Mouse (Mus musculus) liver, embryonic 13.5 days (tissue): ENCODE measurements around the gene Slc35a1. TPM values are rescaled to one million over a fixed set of nuclear protein-coding genes. Genes with fewer than 3 reads are reported as not detected.

Experiments
- ATAC-seq: fragments of 200-750 bp; cut with Nextera tagmentation; 2 replicates; pipeline ENCODE4 v1.8.0; 2017; ENCODE audit warnings: low read depth, mild to moderate bottlenecking, moderate number of reproducible peaks, moderate library complexity
- DNase-seq: peaks from one replicate; pipeline ENCODE4 v3.0.0; 2022
- H3K27ac ChIP-seq: fragments of 300-500 bp; sonication (generic); 2 replicates; pipeline ENCODE4 v1.5.1; 2015; ENCODE audit warnings: moderate library complexity, mild to moderate bottlenecking, inconsistent platforms
- H3K27me3 ChIP-seq: fragments of 300-500 bp; sonication (generic); 2 replicates; pipeline ENCODE4 v1.6.1; 2015; ENCODE audit warnings: mild to moderate bottlenecking, inconsistent platforms
- H3K36me3 ChIP-seq: fragments of 300-500 bp; sonication (generic); 2 replicates; pipeline ENCODE4 v1.6.1; 2015; ENCODE audit warnings: mild to moderate bottlenecking, inconsistent platforms
- H3K4me1 ChIP-seq: fragments of 300-500 bp; sonication (generic); replicated peaks from 2 replicates; pipeline ENCODE4 v1.6.1; 2015; ENCODE audit warnings: inconsistent platforms
- H3K4me2 ChIP-seq: fragments of 300-500 bp; sonication (generic); 2 replicates; pipeline ENCODE4 v1.6.1; 2015; ENCODE audit warnings: inconsistent platforms, mild to moderate bottlenecking, moderate library complexity
- H3K4me3 ChIP-seq: fragments of 300-500 bp; sonication (generic); replicated peaks from 2 replicates; pipeline ENCODE4 v1.5.1; 2015; ENCODE audit warnings: mild to moderate bottlenecking, inconsistent platforms
- H3K9ac ChIP-seq: fragments of 300-500 bp; sonication (generic); 2 replicates; pipeline ENCODE4 v1.6.1; 2015; ENCODE audit warnings: mild to moderate bottlenecking, inconsistent platforms
- H3K9me3 ChIP-seq: fragments of 300-500 bp; sonication (generic); replicated peaks from 2 replicates; pipeline ENCODE4 v1.6.1; 2016; ENCODE audit warnings: inconsistent platforms
- WGBS: fragments of 180-500 bp; shearing (Covaris S2); methylation state at CpG from one replicate; pipeline ENCODE4 v1.1.7; 2015; ENCODE audit not compliant: insufficient replicate concordance; 5-methylcytosine and 5-hydroxymethylcytosine counted together
- polyA plus RNA-seq: library from polyadenylated mRNA; unstranded; fragments of >200 nt; fragmentation: Nextera tagmentation; extraction: Ambion mirVana; gene quantifications from 2 replicates; pipeline ENCODE4 v1.2.1, GENCODE M21; 2015

Slc35a1 gene
- polyA plus RNA-seq, 1 experiment from 2014 or later = 20.4 TPM

- H3K36me3 ChIP-seq = no peaks in the 10 kb centered on the region
- no peaks in the 10 kb centered on the region for H3K4me1 ChIP-seq
- no peak overlapping the region for H3K4me3 ChIP-seq
- 0 out of 2 replicates have a peak, but pooled peaks cover 3% of the 10 kb centered on the region for H3K9me3 ChIP-seq
- ATAC-seq = no peak
- no peak overlapping the region for H3K9ac ChIP-seq
- DNase-seq = no peak
- 55% methylated on average over 3 of the region's 3 CpGs for WGBS
- no peak overlapping the region for H3K4me2 ChIP-seq
- H3K27me3 ChIP-seq = no peaks in the 10 kb centered on the region
- H3K27ac ChIP-seq = no peak overlapping the region
Measured at GRCm38 (mm10) chr4:34707248-34707647, 20.0 kb upstream of the Slc35a1 start.

GRCm38 (mm10) chr4:34703029-34703428, 15.8 kb upstream of the Slc35a1 start:
- no peaks in the 10 kb centered on the region for H3K4me1 ChIP-seq
- H3K36me3 ChIP-seq = no peaks in the 10 kb centered on the region
- H3K4me2 ChIP-seq = no peak overlapping the region
- no peak overlapping the region for H3K27ac ChIP-seq
- no peaks in the 10 kb centered on the region for H3K27me3 ChIP-seq
- no peak overlapping the region for H3K9ac ChIP-seq
- H3K9me3 ChIP-seq = no peaks in the 10 kb centered on the region
- 59% methylated on average over 4 of the region's 4 CpGs for WGBS
- H3K4me3 ChIP-seq = no peak overlapping the region
- DNase-seq (no peak), ATAC-seq (no peak)

GRCm38 (mm10) chr4:34702231-34702630, 15.0 kb upstream of the Slc35a1 start:
- Histone ChIP-seq H3K9ac (no peak overlapping the region), H3K36me3 (no peaks in the 10 kb centered on the region), H3K27ac (no peak overlapping the region), H3K4me2 (no peak overlapping the region), H3K9me3 (no peaks in the 10 kb centered on the region), H3K27me3 (no peaks in the 10 kb centered on the region), H3K4me1 (no peaks in the 10 kb centered on the region), H3K4me3 (no peak overlapping the region)
- no peak for ATAC-seq
- no peak for DNase-seq
- WGBS = 85% methylated on average over 11 of the region's 11 CpGs

GRCm38 (mm10) chr4:34701528-34701927, 14.3 kb upstream of the Slc35a1 start:
- DNase-seq (peak; percentile 42), ATAC-seq (peak; percentile 43; the same call in 1 of the 2 replicates)
- Histone ChIP-seq H3K4me2 (no peak overlapping the region), H3K4me1 (no peaks in the 10 kb centered on the region), H3K9me3 (no peaks in the 10 kb centered on the region), H3K27ac (no peak overlapping the region), H3K36me3 (no peaks in the 10 kb centered on the region), H3K4me3 (no peak overlapping the region), H3K9ac (no peak overlapping the region), H3K27me3 (no peaks in the 10 kb centered on the region)
- WGBS = 43% methylated on average over 5 of the region's 5 CpGs

GRCm38 (mm10) chr4:34688021-34688420, 783 bp upstream of the Slc35a1 start:
- no peak overlapping the region for H3K27ac ChIP-seq
- H3K9ac ChIP-seq = no peak overlapping the region
- no peak overlapping the region for H3K4me3 ChIP-seq
- no peaks in the 10 kb centered on the region for H3K9me3 ChIP-seq
- DNase-seq (no peak), ATAC-seq (no peak)
- WGBS = 66% methylated on average over 3 of the region's 3 CpGs
- no peaks in the 10 kb centered on the region for H3K27me3 ChIP-seq
- H3K4me1 ChIP-seq = peaks cover 24% of the 10 kb centered on the region
- no peaks in the 10 kb centered on the region for H3K36me3 ChIP-seq
- H3K4me2 ChIP-seq = peak overlapping the region; percentile 32; the same call in 1 of the 2 replicates

- Histone ChIP-seq H3K4me2 (no peak overlapping the region), H3K4me1 (peaks cover 7% of the 10 kb centered on the region), H3K27me3 (no peaks in the 10 kb centered on the region), H3K36me3 (peaks cover 18% of the 10 kb centered on the region), H3K9me3 (no peaks in the 10 kb centered on the region), H3K9ac (no peak overlapping the region), H3K27ac (no peak overlapping the region), H3K4me3 (no peak overlapping the region)
- ATAC-seq (no peak), DNase-seq (no peak)
- 83% methylated on average over 5 of the region's 5 CpGs for WGBS
Measured at GRCm38 (mm10) chr4:34680530-34680929, 6.7 kb downstream of the Slc35a1 start.

- H3K27ac ChIP-seq = no peak overlapping the region
- 72% methylated on average over 5 of the region's 5 CpGs for WGBS
- H3K4me3 ChIP-seq = no peak overlapping the region
Measured at GRCm38 (mm10) chr4:34673721-34674120, 13.5 kb downstream of the Slc35a1 start.

GRCm38 (mm10) chr4:34667923-34668322, 19.3 kb downstream of the Slc35a1 start:
- H3K36me3 ChIP-seq = peaks cover 43% of the 10 kb centered on the region
- no peaks in the 10 kb centered on the region for H3K9me3 ChIP-seq
- H3K27ac ChIP-seq = no peak overlapping the region
- ATAC-seq (no peak), DNase-seq (no peak)
- no peaks in the 10 kb centered on the region for H3K4me1 ChIP-seq
- 41% methylated on average over 5 of the region's 5 CpGs for WGBS
- no peaks in the 10 kb centered on the region for H3K27me3 ChIP-seq
- no peak overlapping the region for H3K9ac ChIP-seq
- H3K4me2 ChIP-seq = no peak overlapping the region
- H3K4me3 ChIP-seq = no peak overlapping the region

More at GRCm38 (mm10) chr4:34673721-34674120, 13.5 kb downstream of the Slc35a1 start:
- DNase-seq (no peak), ATAC-seq (no peak)
- Histone ChIP-seq H3K4me1 (no peaks in the 10 kb centered on the region), H3K4me2 (no peak overlapping the region), H3K36me3 (peaks cover 22% of the 10 kb centered on the region), H3K9ac (no peak overlapping the region), H3K9me3 (no peaks in the 10 kb centered on the region), H3K27me3 (no peaks in the 10 kb centered on the region)

- DNase-seq = no peak
- no peak overlapping the region for H3K9ac ChIP-seq
- 77% methylated on average over 6 of the region's 6 CpGs for WGBS
- H3K27ac ChIP-seq = no peak overlapping the region
- no peaks in the 10 kb centered on the region for H3K27me3 ChIP-seq
- H3K9me3 ChIP-seq = no peaks in the 10 kb centered on the region
- H3K4me2 ChIP-seq = no peak overlapping the region
- ATAC-seq = no peak
- H3K36me3 ChIP-seq = peaks cover 71% of the 10 kb centered on the region
- H3K4me3 ChIP-seq = no peak overlapping the region
- no peaks in the 10 kb centered on the region for H3K4me1 ChIP-seq
Measured at GRCm38 (mm10) chr4:34661927-34662326, 25.3 kb downstream of the Slc35a1 start.

- Histone ChIP-seq H3K4me3 (no peak overlapping the region), H3K4me1 (no peaks in the 10 kb centered on the region), H3K9ac (no peak overlapping the region), H3K4me2 (no peak overlapping the region), H3K36me3 (peaks cover 74% of the 10 kb centered on the region), H3K27me3 (no peaks in the 10 kb centered on the region), H3K27ac (no peak overlapping the region), H3K9me3 (no peaks in the 10 kb centered on the region)
- WGBS = 84% methylated on average over 2 of the region's 2 CpGs
- DNase-seq (no peak), ATAC-seq (0 out of 2 replicates have a peak, but pooled peaks have one; percentile 23)
Measured at GRCm38 (mm10) chr4:34661514-34661913, 25.7 kb downstream of the Slc35a1 start.

GRCm38 (mm10) chr4:34659012-34659411, 28.2 kb downstream of the Slc35a1 start:
- Histone ChIP-seq H3K27me3 (no peaks in the 10 kb centered on the region), H3K4me1 (no peaks in the 10 kb centered on the region), H3K36me3 (peaks cover 79% of the 10 kb centered on the region), H3K4me2 (no peak overlapping the region), H3K9ac (no peak overlapping the region), H3K4me3 (no peak overlapping the region), H3K27ac (no peak overlapping the region), H3K9me3 (no peaks in the 10 kb centered on the region)
- WGBS = 74% methylated on average over 2 of the region's 2 CpGs
- DNase-seq (no peak), ATAC-seq (no peak)

- Histone ChIP-seq H3K9me3 (no peaks in the 10 kb centered on the region), H3K36me3 (peaks cover 77% of the 10 kb centered on the region), H3K9ac (no peak overlapping the region), H3K27me3 (no peaks in the 10 kb centered on the region), H3K4me2 (no peak overlapping the region), H3K4me3 (no peak overlapping the region), H3K4me1 (no peaks in the 10 kb centered on the region), H3K27ac (no peak overlapping the region)
- ATAC-seq = no peak
- WGBS = 80% methylated on average over 10 of the region's 10 CpGs
- DNase-seq = no peak
Measured at GRCm38 (mm10) chr4:34656101-34656500, 31.1 kb downstream of the Slc35a1 start.
